Mouse (Mus musculus): ENCODE measurements around the gene Ptpdc1.
A peak's percentile ranks its signal among the peaks of the same experiment; 100 is the strongest.

Gene Ptpdc1

GRCm38 (mm10) chr13:48545476-48546281, 79.8 kb downstream of the Ptpdc1 start:
- peak; percentile 97 for DNase-seq

- DNase-seq = peak; percentile 55
These were observed 80.6 kb downstream of the Ptpdc1 start for GRCm38 (mm10) chr13:48544867-48545266.

GRCm38 (mm10) chr13:48544391-48544790, 81.1 kb downstream of the Ptpdc1 start:
- no peak for DNase-seq

GRCm38 (mm10) chr13:48540488-48540887, 85.0 kb downstream of the Ptpdc1 start:
- DNase-seq = no peak

GRCm38 (mm10) chr13:48533441-48533840, 92.0 kb downstream of the Ptpdc1 start:
- DNase-seq = no peak

- no peak for DNase-seq
These were observed 94.0 kb downstream of the Ptpdc1 start for GRCm38 (mm10) chr13:48531448-48531847.

- DNase-seq = no peak
These were observed 94.8 kb downstream of the Ptpdc1 start for GRCm38 (mm10) chr13:48530685-48531084.

- no peak for DNase-seq
These were observed 96.4 kb downstream of the Ptpdc1 start for GRCm38 (mm10) chr13:48529028-48529427.

- peak; percentile 84 for DNase-seq
These were observed 97.2 kb downstream of the Ptpdc1 start for GRCm38 (mm10) chr13:48528123-48528871.

Measured in cerebellum, adult 9-10 months (tissue).